Mouse (Mus musculus) thymus, adult 2 months (tissue): Measurements from ENCODE around the gene Shank2. TPM values are rescaled to one million over a fixed set of nuclear protein-coding genes. Genes with fewer than 3 reads are reported as not detected.
A peak's percentile ranks its signal among the peaks of the same experiment; 100 is the strongest.

Experiments
- DNase-seq: peaks from one replicate; pipeline ENCODE4 v3.0.0; 2021
- H3K27ac ChIP-seq: fragments of 200-500 bp; 2 replicates; pipeline ENCODE4 v1.5.1; 2012; ENCODE audit warnings: low read length, control low read depth; ENCODE audit not compliant: control insufficient read depth, insufficient read depth
- H3K27me3 ChIP-seq: fragments of 200-500 bp; 2 replicates; pipeline ENCODE4 v1.6.1; 2012; ENCODE audit warnings: mild to moderate bottlenecking, low read length, moderate library complexity, mixed read lengths; ENCODE audit not compliant: control insufficient read depth, insufficient read depth
- H3K36me3 ChIP-seq: fragments of 200-500 bp; 2 replicates; pipeline ENCODE4 v1.6.1; 2012; ENCODE audit warnings: mild to moderate bottlenecking, low read length, moderate library complexity; ENCODE audit not compliant: control insufficient read depth, insufficient read depth
- H3K4me1 ChIP-seq: fragments of 200-500 bp; replicated peaks from 2 replicates; pipeline ENCODE4 v1.6.1; 2012; ENCODE audit warnings: low read length; ENCODE audit not compliant: control insufficient read depth, insufficient read depth
- H3K4me3 ChIP-seq: fragments of 200-500 bp; 2 replicates; pipeline ENCODE4 v1.5.1; 2012; ENCODE audit warnings: mild to moderate bottlenecking, low read length, control low read depth, moderate library complexity; ENCODE audit not compliant: control insufficient read depth, insufficient read depth
- CTCF ChIP-seq: fragments of 200-500 bp; IDR thresholded peaks from 2 replicates; pipeline ENCODE4 v1.5.1; 2012; ENCODE audit warnings: mild to moderate bottlenecking, control low read depth, low read length, moderate library complexity, borderline replicate concordance; ENCODE audit not compliant: control insufficient read depth, poor library complexity, insufficient read depth; ENCODE audit errors: extremely low read depth
- POLR2A ChIP-seq: fragments of 200-500 bp; IDR thresholded peaks from 2 replicates; pipeline ENCODE4 v1.6.1; 2012; ENCODE audit warnings: mild to moderate bottlenecking, low read length, control low read depth, moderate library complexity; ENCODE audit not compliant: control insufficient read depth, poor library complexity, insufficient read depth; ENCODE audit errors: extremely low read depth
- WGBS: fragments of 180-500 bp; shearing (Covaris S2); methylation state at CpG from one replicate; pipeline ENCODE4 v1.1.7; 2018; 5-methylcytosine and 5-hydroxymethylcytosine counted together
- polyA plus RNA-seq: library from polyadenylated mRNA; depleted of rRNA; stranded (reverse); fragments of >200 nt; gene quantifications from 2 replicates; pipeline ENCODE4 v1.2.3, GENCODE M21; 2012

Shank2 gene
- polyA plus RNA-seq, 1 experiment: 2.8 TPM

DNA sequence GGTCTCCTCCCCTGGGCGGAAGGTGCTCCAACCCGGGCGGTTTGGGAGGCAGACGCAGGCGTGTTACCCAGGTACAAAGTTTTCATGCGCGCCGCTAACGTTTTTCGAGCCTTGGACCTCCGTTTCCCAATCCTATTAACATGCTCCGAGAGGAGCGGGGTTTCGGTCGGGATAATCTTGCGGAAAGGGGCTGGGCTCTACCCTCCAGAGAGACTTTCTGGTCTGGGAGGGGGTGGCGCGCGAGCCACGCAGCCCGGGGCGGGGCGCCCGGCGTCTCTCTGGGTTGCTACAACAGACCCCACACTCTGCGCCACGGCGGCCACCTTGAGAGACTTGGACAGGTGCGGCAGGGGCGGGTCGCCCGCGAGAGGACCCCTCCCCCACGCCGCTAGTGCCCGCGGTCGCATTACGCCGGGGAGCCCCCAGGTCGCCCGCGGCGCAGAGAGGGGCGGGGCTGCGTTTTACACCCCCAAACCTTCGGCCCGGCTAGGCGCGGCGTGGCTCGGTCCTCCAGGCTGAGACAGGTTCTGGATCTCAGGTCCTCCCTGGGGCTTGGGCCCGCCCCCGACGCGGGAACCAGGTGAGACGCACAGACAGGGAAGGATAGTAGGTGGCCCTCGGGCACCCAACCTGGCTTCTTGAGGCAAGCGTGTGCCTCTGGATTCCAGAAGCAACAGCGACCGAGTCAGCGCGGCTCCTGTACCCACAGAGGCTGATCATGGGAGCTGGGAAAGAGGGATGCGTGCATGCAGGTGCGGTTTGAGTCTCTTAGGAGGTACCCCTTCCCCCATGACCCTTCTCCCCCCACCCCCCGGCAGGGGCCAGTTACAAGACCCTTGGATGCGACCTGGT lies 23.7 kb upstream of the Shank2 start:
- Histone ChIP-seq H3K27ac (no peak overlapping the region), H3K27me3 (peaks cover 5% of the 10 kb centered on the region), H3K4me1 (peaks cover 5% of the 10 kb centered on the region; the same call in 1 of the 2 replicates), H3K4me3 (no peak overlapping the region), H3K36me3 (no peaks in the 10 kb centered on the region)
- 4% methylated on average over 67 of the region's 67 CpGs for WGBS
- TF ChIP-seq POLR2A (no peak), CTCF (no peak)
- DNase-seq: no peak

DNA sequence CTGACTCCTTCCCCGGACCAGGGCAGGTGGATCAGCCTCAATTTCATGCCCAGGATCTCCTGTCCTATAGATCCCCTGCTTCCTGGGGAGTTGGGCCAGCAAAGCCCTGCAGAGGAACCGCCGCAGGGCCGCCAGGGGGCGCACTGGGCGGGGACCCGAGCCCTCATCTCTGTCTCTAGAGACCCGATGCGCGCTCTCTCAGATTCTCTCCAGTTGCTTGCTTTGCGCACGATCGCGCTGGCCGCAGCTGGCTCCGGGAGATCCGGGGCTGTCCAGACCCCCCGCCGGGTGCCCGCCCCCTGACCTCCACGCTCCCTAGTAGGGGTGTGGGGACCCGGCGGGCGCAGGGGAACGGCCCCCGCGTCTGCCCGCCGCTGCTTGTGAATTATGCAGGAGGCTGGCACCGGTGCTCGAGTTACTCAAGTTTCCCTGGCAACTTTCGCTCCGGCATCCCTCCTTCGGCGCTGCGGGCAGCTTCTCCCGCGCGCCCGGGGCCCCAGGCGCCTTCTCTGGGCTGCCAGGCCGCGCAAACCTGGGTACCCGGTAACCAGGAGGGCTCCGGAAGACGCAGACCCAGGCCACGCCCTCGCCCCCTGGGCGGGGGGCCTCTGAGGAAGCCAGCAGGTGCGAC lies 22.9 kb upstream of the Shank2 start:
- H3K4me3 ChIP-seq: peak overlapping the region; percentile 5; the same call in 1 of the 2 replicates
- WGBS: 3% methylated on average over 50 of the region's 50 CpGs
- no peaks in the 10 kb centered on the region for H3K36me3 ChIP-seq
- H3K27ac ChIP-seq: no peak overlapping the region
- H3K4me1 ChIP-seq: peaks cover 5% of the 10 kb centered on the region; the same call in 1 of the 2 replicates
- H3K27me3 ChIP-seq: peaks cover 5% of the 10 kb centered on the region
- peak; percentile 51 for DNase-seq
- no peak for TF ChIP-seq POLR2A
- peak; percentile 93 for TF ChIP-seq CTCF

- TF ChIP-seq POLR2A (no peak), CTCF (no peak)
- Histone ChIP-seq H3K27ac (no peak overlapping the region), H3K4me3 (no peak overlapping the region), H3K4me1 (peaks cover 5% of the 10 kb centered on the region; the same call in 1 of the 2 replicates), H3K27me3 (peaks cover 5% of the 10 kb centered on the region), H3K36me3 (no peaks in the 10 kb centered on the region)
- 61% methylated on average over 5 of the region's 5 CpGs for WGBS
- no peak for DNase-seq
These were observed 21.7 kb upstream of the Shank2 start for GRCm38 (mm10) chr7:143979986-143980385.

DNA sequence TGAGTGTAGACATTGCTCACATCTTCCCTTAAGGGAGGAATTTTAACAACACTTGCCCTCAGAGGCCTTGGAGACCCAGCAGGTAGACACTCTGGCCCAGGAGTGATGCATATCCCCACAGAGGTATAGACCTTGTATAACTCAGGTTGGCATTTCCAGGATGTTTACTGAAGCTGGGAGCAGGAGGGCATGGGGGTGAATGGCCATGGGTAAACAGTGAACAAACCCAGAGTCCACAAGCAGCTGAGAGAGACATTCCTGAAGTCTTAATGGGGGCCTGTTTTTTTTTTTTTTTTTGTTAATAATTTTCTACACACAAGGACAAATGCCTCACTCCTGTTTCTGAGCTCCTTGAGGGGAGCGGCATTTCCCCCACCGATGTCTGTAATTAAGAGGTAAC lies 15.4 kb upstream of the Shank2 start:
- H3K27ac ChIP-seq: no peak overlapping the region
- WGBS: 93% methylated on average over 2 of the region's 2 CpGs

DNA sequence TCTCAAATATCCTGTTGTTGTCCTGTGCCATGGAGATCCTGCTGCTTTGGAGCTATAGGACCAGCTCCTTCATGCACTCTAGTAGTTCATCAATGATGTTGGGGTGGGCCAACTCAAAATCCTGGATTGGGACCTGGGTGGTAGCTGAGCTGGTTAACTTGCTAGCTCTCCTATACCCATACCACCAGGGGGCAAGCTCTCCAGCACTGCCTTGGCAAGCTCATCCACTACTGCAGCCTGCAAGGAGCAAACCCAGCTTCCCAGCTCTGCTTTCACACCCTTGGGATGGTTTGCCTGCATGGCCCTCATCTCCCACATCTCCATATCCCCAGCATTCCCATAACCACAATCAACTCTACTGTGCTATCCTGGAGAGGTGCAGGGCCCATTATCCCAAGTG lies 10.6 kb upstream of the Shank2 start:
- DNase-seq: no peak
- Histone ChIP-seq H3K36me3 (no peaks in the 10 kb centered on the region), H3K27me3 (no peaks in the 10 kb centered on the region), H3K27ac (no peak overlapping the region), H3K4me3 (no peak overlapping the region), H3K4me1 (no peaks in the 10 kb centered on the region)
- no peak for TF ChIP-seq POLR2A
- TF ChIP-seq CTCF: no peak

More for the DNA sequence above, 15.4 kb upstream of the Shank2 start:
- Histone ChIP-seq H3K4me1 (no peaks in the 10 kb centered on the region), H3K27me3 (no peaks in the 10 kb centered on the region), H3K4me3 (no peak overlapping the region), H3K36me3 (no peaks in the 10 kb centered on the region)
- no peak for DNase-seq
- TF ChIP-seq POLR2A: no peak
- no peak for TF ChIP-seq CTCF

GRCm38 (mm10) chr7:143999073-143999472 lies 2.7 kb upstream of the Shank2 start:
- no peak for DNase-seq
- Histone ChIP-seq H3K4me3 (no peak overlapping the region), H3K36me3 (no peaks in the 10 kb centered on the region), H3K27me3 (no peaks in the 10 kb centered on the region), H3K4me1 (no peaks in the 10 kb centered on the region), H3K27ac (no peak overlapping the region)
- WGBS: 53% methylated on average over 3 of the region's 3 CpGs
- TF ChIP-seq CTCF (no peak), POLR2A (no peak)

DNA sequence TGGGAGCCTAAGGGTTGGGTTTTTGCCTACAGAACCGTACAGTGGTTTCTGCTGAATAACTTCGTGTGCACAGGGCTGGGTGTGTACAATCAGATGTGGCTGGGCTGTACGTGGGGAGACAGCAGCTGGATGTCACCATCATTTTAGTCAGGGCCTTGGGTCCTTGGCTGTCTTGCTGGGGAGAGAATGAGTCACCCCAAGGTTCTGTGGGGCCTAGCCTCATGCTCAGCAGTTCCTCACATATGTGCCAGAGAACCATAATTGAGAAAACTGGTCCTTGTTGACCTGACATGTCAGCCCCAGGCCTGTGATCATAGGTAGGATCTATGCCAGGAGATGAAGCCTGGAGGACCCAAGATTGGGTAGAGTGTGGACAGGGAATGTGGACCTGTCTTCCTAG lies 1.7 kb downstream of the Shank2 start:
- H3K4me3 ChIP-seq: no peak overlapping the region
- no peak for DNase-seq
- no peak for TF ChIP-seq POLR2A
- no peaks in the 10 kb centered on the region for H3K27me3 ChIP-seq
- no peaks in the 10 kb centered on the region for H3K36me3 ChIP-seq
- WGBS: 85% methylated on average over 3 of the region's 3 CpGs
- no peak overlapping the region for H3K27ac ChIP-seq
- no peaks in the 10 kb centered on the region for H3K4me1 ChIP-seq
